Mouse (Mus musculus) megakaryocyte, embryonic 14.5 days (primary cell): ENCODE data around the gene Iqce.

Experiments used
- FLI1 ChIP-seq: IDR thresholded peaks from 2 replicates; pipeline ENCODE4 v1.6.1; 2012; ENCODE audit warnings: low read length, inconsistent platforms, mixed read lengths
- GATA1 ChIP-seq: IDR thresholded peaks from 3 replicates; pipeline ENCODE4 v1.6.1; 2012; ENCODE audit warnings: mixed read lengths, low read length, inconsistent platforms, borderline replicate concordance

DNA sequence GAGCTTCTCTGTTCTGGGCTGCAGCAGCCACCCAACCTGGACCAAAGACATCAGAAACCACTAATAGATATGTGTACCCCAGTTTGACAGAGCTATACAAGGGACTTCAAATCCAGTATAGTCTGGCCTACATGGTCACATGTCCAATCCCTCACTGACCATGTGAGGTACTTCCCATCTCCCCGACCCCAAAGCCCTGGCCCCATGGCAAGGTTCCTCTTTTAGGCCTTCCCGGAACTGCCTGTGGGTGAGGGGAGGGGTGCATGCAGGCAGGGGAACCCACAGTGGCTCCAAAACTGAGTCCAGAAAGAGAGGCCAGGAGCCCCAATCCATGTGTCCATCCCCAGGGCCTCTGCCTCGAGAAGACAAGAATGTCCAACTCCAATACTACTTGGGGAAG, 60.1 kb downstream of the Iqce start:
- TF ChIP-seq GATA1 = no peak
- no peak for TF ChIP-seq FLI1
